Mouse (Mus musculus): ENCODE measurements around the gene Ptpra. TPM values are rescaled to one million over a fixed set of nuclear protein-coding genes. Genes with fewer than 3 reads are reported as not detected.

The Ptpra gene
- total RNA-seq, 2 experiments from 2014 or later = 221 to 237 TPM

DNA sequence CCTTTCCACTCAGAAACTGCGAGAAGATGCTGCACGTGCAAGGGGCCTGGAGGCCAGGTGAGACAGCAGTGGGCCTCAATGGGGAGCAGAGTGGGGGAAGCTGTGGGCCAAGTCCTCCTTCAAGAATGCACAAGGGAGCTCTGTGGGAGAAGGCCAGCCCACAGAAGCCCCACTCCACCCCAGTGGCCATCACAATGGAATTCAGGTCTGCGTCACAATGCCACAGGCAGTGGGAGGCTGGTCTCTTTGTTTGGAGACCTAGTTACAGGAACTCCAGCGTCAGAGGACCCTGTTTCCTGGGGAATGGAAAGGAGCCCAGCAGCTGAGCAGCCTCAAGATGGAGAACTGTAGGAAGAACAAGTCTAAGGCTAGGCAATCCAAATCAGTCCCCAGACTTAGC lies 139.1 kb downstream of the Ptpra start:
- TF ChIP-seq CTCF (IDR thresholded peaks at IDR 0.05) = no peak
- Histone ChIP-seq H3K27ac (no peak overlapping the region), H3K4me3 (no peak overlapping the region)
- DNase-seq (ENCODE audit: extremely low spot score in 1 of 2, low spot score in 2 of 2) = no peak
- intact Hi-C loops (cut with DNase I) = no loop called here

DNA sequence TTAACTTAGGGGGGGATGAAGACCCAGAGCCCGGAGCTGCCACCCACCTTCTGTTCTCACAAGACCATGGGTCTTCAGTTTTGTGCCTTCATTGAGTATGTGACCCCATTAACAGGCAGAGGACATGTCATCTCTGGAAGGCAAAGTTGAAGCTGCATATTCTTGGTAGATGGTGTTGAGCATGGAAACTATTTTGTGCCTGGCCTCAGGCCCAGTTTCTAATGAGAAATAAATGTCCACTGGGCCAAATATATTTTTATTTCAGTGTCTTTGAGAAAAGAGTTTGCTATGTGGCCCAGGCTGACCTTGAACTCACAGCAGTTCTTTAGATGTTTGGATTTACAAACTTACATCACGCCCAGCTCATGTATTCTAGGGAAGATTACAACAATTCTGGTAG lies 139.7 kb downstream of the Ptpra start:
- no peak for DNase-seq (ENCODE audit: extremely low spot score in 1 of 2, low spot score in 2 of 2)
- no peak for TF ChIP-seq CTCF (IDR thresholded peaks at IDR 0.05)
- Histone ChIP-seq H3K4me3 (no peak overlapping the region), H3K27ac (no peak overlapping the region)
- intact Hi-C loops (cut with DNase I) = no loop called here

DNA sequence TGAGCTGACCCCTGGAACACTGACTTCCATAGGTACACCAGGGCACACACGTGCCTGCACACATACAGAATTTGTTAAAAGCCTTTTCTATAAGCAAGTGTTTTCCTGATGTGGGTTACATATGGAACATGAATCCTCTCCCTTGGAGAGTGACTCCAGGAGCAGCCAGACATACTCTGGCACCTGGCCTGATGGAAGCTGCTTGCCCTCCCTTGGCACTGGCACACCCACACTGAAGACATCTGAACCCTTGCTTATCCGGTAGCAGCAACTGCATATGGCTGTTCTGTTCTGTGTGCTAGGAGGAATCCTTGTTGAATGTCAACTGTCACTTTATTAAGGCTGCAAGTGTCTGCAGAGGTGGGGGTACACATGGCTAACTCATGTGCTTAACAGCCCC lies 140.9 kb downstream of the Ptpra start:
- intact Hi-C loops (cut with DNase I) = no loop called here
- DNase-seq (ENCODE audit: extremely low spot score in 1 of 2, low spot score in 2 of 2) = no peak
- no peak overlapping the region for H3K27ac ChIP-seq
- TF ChIP-seq CTCF (IDR thresholded peaks at IDR 0.05) = no peak
- no peak overlapping the region for H3K4me3 ChIP-seq

- no peak for TF ChIP-seq CTCF (IDR thresholded peaks at IDR 0.05)
- DNase-seq (ENCODE audit: extremely low spot score in 1 of 2, low spot score in 2 of 2) = no peak
- H3K27ac ChIP-seq = no peak overlapping the region
- intact Hi-C loops (cut with DNase I) = no loop called here
- no peak overlapping the region for H3K4me3 ChIP-seq
These were observed 145.5 kb downstream of the Ptpra start for GRCm38 (mm10) chr2:130595596-130595995.

- no peak overlapping the region for H3K4me3 ChIP-seq
- DNase-seq (ENCODE audit: extremely low spot score in 1 of 2, low spot score in 2 of 2) = no peak
- H3K27ac ChIP-seq = no peak overlapping the region
- intact Hi-C loops (cut with DNase I) = no loop called here
- peak; percentile 83 for TF ChIP-seq CTCF (IDR thresholded peaks at IDR 0.05)
These were observed 147.5 kb downstream of the Ptpra start for GRCm38 (mm10) chr2:130597601-130598010.

DNA sequence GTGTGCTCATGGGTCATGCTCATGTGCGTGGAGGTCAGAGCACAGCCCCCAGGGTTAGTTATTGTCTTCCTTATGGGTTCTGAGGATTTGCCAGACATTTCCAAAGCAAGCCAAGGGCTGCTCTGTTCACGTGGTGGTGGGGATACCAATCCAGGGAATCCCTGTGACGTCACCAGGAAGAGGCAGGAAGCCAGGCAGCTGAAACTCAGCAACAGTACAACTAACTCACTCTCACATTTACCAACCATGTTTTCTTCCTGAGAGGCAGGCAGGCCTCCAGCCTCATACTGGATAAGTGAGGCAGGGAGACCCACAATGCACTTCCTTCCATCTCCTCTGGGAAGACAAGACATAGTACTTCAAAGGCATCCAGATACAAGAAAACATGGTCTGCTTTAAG lies 148.3 kb downstream of the Ptpra start:
- Histone ChIP-seq H3K4me3 (no peak overlapping the region), H3K27ac (no peak overlapping the region)
- intact Hi-C loops (cut with DNase I) = no loop called here
- no peak for DNase-seq (ENCODE audit: extremely low spot score in 1 of 2, low spot score in 2 of 2)
- no peak; the same call in 1 of the 2 replicates for TF ChIP-seq CTCF (IDR thresholded peaks at IDR 0.05)

- no peak overlapping the region for H3K4me3 ChIP-seq
- DNase-seq (ENCODE audit: extremely low spot score in 1 of 2, low spot score in 2 of 2) = no peak
- H3K27ac ChIP-seq = no peak overlapping the region
- intact Hi-C loops (cut with DNase I) = no loop called here
- no peak for TF ChIP-seq CTCF (IDR thresholded peaks at IDR 0.05)
These were observed 152.1 kb downstream of the Ptpra start for GRCm38 (mm10) chr2:130602195-130602594.

Small RNAs within 50 kb of the gene (microRNA-seq; reads per million reads assigned to microRNA genes)
- 0 reads per million in 2 experiments for gene Gm23876

Other genes with a start within 250 kb of the Ptpra start
- gene Nop56, start 175.8 kb upstream of the Ptpra start, total RNA-seq (2021) = 100 to 1,000 TPM; 140 to 144 TPM
- gene Idh3b, start 165.7 kb upstream of the Ptpra start, total RNA-seq (2021) = 100 to 1,000 TPM; 285 to 286 TPM
- 1 to 10 TPM; 9.7 to 9.8 TPM for gene Ebf4, start 155.1 kb upstream of the Ptpra start, total RNA-seq (2021)
- gene Cpxm1, start 52.7 kb upstream of the Ptpra start, total RNA-seq (2021) = 1 to 10 TPM; 5.5 to 6.4 TPM
- gene Gm28372, start 45.0 kb upstream of the Ptpra start, total RNA-seq (2021) = not detected
- not detected for gene 1700020A23Rik, start 45.0 kb upstream of the Ptpra start, total RNA-seq (2021)
- not detected for gene Tmem239, start 43.8 kb upstream of the Ptpra start, total RNA-seq (2021)
- gene Vps16, start 25.9 kb upstream of the Ptpra start, total RNA-seq (2021) = 10 to 100 TPM; 78.3 to 99.1 TPM
- gene Pced1a, start 25.6 kb upstream of the Ptpra start, total RNA-seq (2021) = 10 to 100 TPM; 23.1 to 27.9 TPM
- 10 to 100 TPM; 72.6 to 75.6 TPM for gene Mrps26, start 113.5 kb downstream of the Ptpra start, total RNA-seq (2021)
- gene Oxt, start 125.9 kb downstream of the Ptpra start, total RNA-seq (2021) = 1 to 10 TPM in 1 of 2 experiments, not detected in 1; 4.4 TPM
- gene Avp, start 132.3 kb downstream of the Ptpra start, total RNA-seq (2021) = 10 to 100 TPM in 1 of 2 experiments, not detected in 1; 22.8 TPM
- 1 to 10 TPM; 7.9 to 8.7 TPM for gene Fastkd5, start 179.7 kb downstream of the Ptpra start, total RNA-seq (2021)
- 10 to 100 TPM; 10.0 to 12.5 TPM for gene Ubox5, start 179.8 kb downstream of the Ptpra start, total RNA-seq (2021)
- 100 to 1,000 TPM; 202 to 214 TPM for gene Lzts3, start 192.5 kb downstream of the Ptpra start, total RNA-seq (2021)
- 100 to 1,000 TPM in 1 of 2 experiments, 10 to 100 TPM in 1; 96.3 to 106 TPM for gene Ddrgk1, start 214.4 kb downstream of the Ptpra start, total RNA-seq (2021)
- 10 to 100 TPM; 35.7 to 39.7 TPM for gene Itpa, start 217.3 kb downstream of the Ptpra start, total RNA-seq (2021)
- gene Slc4a11, start 247.2 kb downstream of the Ptpra start, total RNA-seq (2021) = 1 to 10 TPM; 2.3 to 2.5 TPM

Data from left cerebral cortex, adult 2 months (tissue).